Mouse (Mus musculus) limb, embryonic 13.5 days (tissue): Measurements from ENCODE around the gene Vwa7. TPM values are rescaled to one million over a fixed set of nuclear protein-coding genes. Genes with fewer than 3 reads are reported as not detected.

Experiments used
- ATAC-seq: fragments of 200-750 bp; cut with Nextera tagmentation; 2 replicates; pipeline ENCODE4 v1.8.0; 2017; ENCODE audit warnings: low read depth, moderate number of reproducible peaks, moderate TSS enrichment; ENCODE audit not compliant: low FRiP score
- H3K27ac ChIP-seq: fragments of 300-500 bp; sonication (generic); 2 replicates; pipeline ENCODE4 v1.5.1; 2015; ENCODE audit warnings: inconsistent platforms, mild to moderate bottlenecking, moderate library complexity
- H3K27me3 ChIP-seq: fragments of 300-500 bp; sonication (generic); 2 replicates; pipeline ENCODE4 v1.6.1; 2015; ENCODE audit warnings: mild to moderate bottlenecking, inconsistent platforms
- H3K36me3 ChIP-seq: fragments of 300-500 bp; sonication (generic); 2 replicates; pipeline ENCODE4 v1.6.1; 2015; ENCODE audit warnings: inconsistent platforms, mild to moderate bottlenecking, moderate library complexity
- H3K4me1 ChIP-seq: fragments of 300-500 bp; sonication (generic); 2 replicates; pipeline ENCODE4 v1.6.1; 2015; ENCODE audit warnings: inconsistent platforms
- H3K4me2 ChIP-seq: fragments of 300-500 bp; sonication (generic); replicated peaks from 2 replicates; pipeline ENCODE4 v1.6.1; 2015; ENCODE audit warnings: inconsistent platforms, mild to moderate bottlenecking, moderate library complexity
- H3K4me3 ChIP-seq: fragments of 300-500 bp; sonication (generic); 2 replicates; pipeline ENCODE4 v1.5.1; 2015; ENCODE audit warnings: moderate library complexity, mild to moderate bottlenecking, inconsistent platforms
- H3K9ac ChIP-seq: fragments of 300-500 bp; sonication (generic); 2 replicates; pipeline ENCODE4 v1.6.1; 2015; ENCODE audit warnings: mild to moderate bottlenecking, inconsistent platforms
- H3K9me3 ChIP-seq: fragments of 300-500 bp; sonication (generic); 2 replicates; pipeline ENCODE4 v1.6.1; 2016; ENCODE audit warnings: inconsistent platforms
- WGBS: fragments of 180-500 bp; shearing (Covaris S2); methylation state at CpG from one replicate; pipeline ENCODE4 v1.1.7; 2015; 5-methylcytosine and 5-hydroxymethylcytosine counted together
- polyA plus RNA-seq: library from polyadenylated mRNA; unstranded; fragments of >200 nt; fragmentation: Nextera tagmentation; extraction: Ambion mirVana; gene quantifications from 2 replicates; pipeline ENCODE4 v1.2.1, GENCODE M21; 2015

The Vwa7 gene
- polyA plus RNA-seq, 1 experiment from 2014 or later: 0.17 TPM

- H3K4me3 ChIP-seq: peak overlapping the region; percentile 68
- no peaks in the 10 kb centered on the region for H3K27me3 ChIP-seq
- peaks cover 40% of the 10 kb centered on the region for H3K4me1 ChIP-seq
- no peak; the same call in 1 of the 2 replicates for ATAC-seq
- H3K4me2 ChIP-seq: peak overlapping the region; percentile 90
- peaks cover 43% of the 10 kb centered on the region for H3K36me3 ChIP-seq
- peak overlapping the region; percentile 98 for H3K27ac ChIP-seq
- 1% methylated on average over 21 of the region's 21 CpGs for WGBS
- H3K9me3 ChIP-seq: no peaks in the 10 kb centered on the region
- peak overlapping the region; percentile 86 for H3K9ac ChIP-seq
Observed at GRCm38 (mm10) chr17:35051156-35052086, 35.0 kb downstream of the Vwa7 start.

GRCm38 (mm10) chr17:35052271-35052798 lies 36.0 kb downstream of the Vwa7 start:
- peaks cover 34% of the 10 kb centered on the region for H3K4me1 ChIP-seq
- ATAC-seq: no peak
- 87% methylated on average over 12 of the region's 12 CpGs for WGBS

GRCm38 (mm10) chr17:35055691-35056495 lies 39.5 kb downstream of the Vwa7 start:
- WGBS: 92% methylated on average over 7 of the region's 7 CpGs
- no peak overlapping the region for H3K4me3 ChIP-seq
- no peak overlapping the region for H3K4me2 ChIP-seq

More at GRCm38 (mm10) chr17:35052271-35052798, 36.0 kb downstream of the Vwa7 start:
- Histone ChIP-seq H3K4me2 (peak overlapping the region; percentile 90), H3K27ac (peak overlapping the region; percentile 98), H3K9me3 (no peaks in the 10 kb centered on the region), H3K4me3 (peak overlapping the region; percentile 68), H3K27me3 (no peaks in the 10 kb centered on the region), H3K36me3 (peaks cover 51% of the 10 kb centered on the region), H3K9ac (peak overlapping the region; percentile 86)

GRCm38 (mm10) chr17:35057090-35057489 lies 40.7 kb downstream of the Vwa7 start:
- Histone ChIP-seq H3K9me3 (no peaks in the 10 kb centered on the region), H3K9ac (no peak overlapping the region), H3K27ac (no peak overlapping the region), H3K36me3 (peaks cover 77% of the 10 kb centered on the region), H3K4me3 (no peak overlapping the region), H3K27me3 (0 out of 2 replicates have a peak, but pooled peaks cover 4% of the 10 kb centered on the region), H3K4me2 (no peak overlapping the region), H3K4me1 (peaks cover 29% of the 10 kb centered on the region)
- WGBS: 82% methylated on average over 3 of the region's 3 CpGs
- no peak for ATAC-seq

More at GRCm38 (mm10) chr17:35055691-35056495, 39.5 kb downstream of the Vwa7 start:
- Histone ChIP-seq H3K27me3 (no peaks in the 10 kb centered on the region), H3K9ac (no peak overlapping the region), H3K36me3 (peaks cover 68% of the 10 kb centered on the region), H3K4me1 (peaks cover 25% of the 10 kb centered on the region), H3K27ac (no peak overlapping the region), H3K9me3 (no peaks in the 10 kb centered on the region)
- no peak for ATAC-seq

DNA sequence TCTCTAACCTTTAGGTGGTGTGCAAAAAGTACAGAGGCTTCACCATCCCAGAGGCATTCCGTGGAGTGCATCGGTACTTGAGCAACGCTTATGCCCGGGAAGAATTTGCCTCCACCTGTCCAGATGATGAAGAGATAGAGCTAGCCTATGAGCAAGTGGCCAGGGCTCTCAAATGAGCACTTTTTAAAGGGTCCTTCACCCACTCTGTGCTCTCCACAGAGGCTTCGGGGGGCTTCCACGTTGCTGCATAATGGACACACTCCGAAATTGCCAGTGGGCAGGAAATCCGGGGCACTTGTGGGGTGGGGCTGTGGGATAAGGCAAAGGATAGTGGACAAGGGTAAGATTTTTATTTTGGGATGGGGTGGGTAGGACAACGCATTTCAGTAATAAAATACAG lies 41.9 kb downstream of the Vwa7 start:
- Histone ChIP-seq H3K4me2 (peak overlapping the region; percentile 99), H3K9me3 (no peaks in the 10 kb centered on the region), H3K4me1 (peaks cover 25% of the 10 kb centered on the region), H3K36me3 (peaks cover 77% of the 10 kb centered on the region), H3K27ac (no peak overlapping the region), H3K4me3 (peak overlapping the region; percentile 64), H3K9ac (no peak overlapping the region), H3K27me3 (peaks cover 9% of the 10 kb centered on the region)
- ATAC-seq: no peak
- 66% methylated on average over 9 of the region's 9 CpGs for WGBS

GRCm38 (mm10) chr17:35058911-35059892 lies 42.8 kb downstream of the Vwa7 start, which contains the start of gene Ddah2:
TSS of gene Ddah2 (plus strand) at chr17:35059035.
- H3K4me2 ChIP-seq: peak within 1 kb of the TSS; percentile 99
- peaks cover 28% of the 10 kb centered on the region for H3K4me1 ChIP-seq
- H3K9me3 ChIP-seq: no peaks in the 10 kb centered on the region
- peak within 1 kb of the TSS; percentile 80 for H3K9ac ChIP-seq
- WGBS: under 1% methylated on average over 57 of the region's 57 CpGs
- H3K4me3 ChIP-seq: peak within 1 kb of the TSS; percentile 64
- H3K27ac ChIP-seq: peak within 1 kb of the TSS; percentile 92
- H3K27me3 ChIP-seq: peaks cover 18% of the 10 kb centered on the region
- ATAC-seq: peak; percentile 91
- peaks cover 73% of the 10 kb centered on the region for H3K36me3 ChIP-seq

DNA sequence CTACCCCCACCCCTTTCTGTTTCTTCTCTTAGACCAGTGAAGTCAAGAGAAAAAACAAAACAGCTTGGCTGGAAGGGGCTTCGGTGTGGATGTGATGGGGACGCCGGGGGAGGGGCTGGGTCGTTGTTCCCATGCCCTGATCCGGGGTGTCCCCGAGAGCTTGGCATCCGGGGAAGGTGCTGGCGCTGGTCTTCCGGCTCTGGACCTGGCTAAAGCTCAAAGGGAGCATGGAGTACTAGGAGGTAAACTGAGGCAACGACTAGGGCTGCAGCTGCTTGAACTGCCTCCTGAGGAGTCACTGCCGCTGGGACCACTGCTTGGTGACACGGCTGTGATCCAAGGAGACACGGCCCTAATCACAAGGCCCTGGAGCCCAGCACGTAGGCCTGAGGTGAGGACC lies 43.7 kb downstream of the Vwa7 start:
- peak overlapping the region; percentile 64 for H3K4me3 ChIP-seq
- H3K4me2 ChIP-seq: peak overlapping the region; percentile 99
- H3K9ac ChIP-seq: peak overlapping the region; percentile 80
- H3K27me3 ChIP-seq: peaks cover 27% of the 10 kb centered on the region
- H3K4me1 ChIP-seq: peaks cover 36% of the 10 kb centered on the region
- H3K27ac ChIP-seq: peak overlapping the region; percentile 92; the same call in 1 of the 2 replicates
- no peaks in the 10 kb centered on the region for H3K9me3 ChIP-seq
- ATAC-seq: no peak
- H3K36me3 ChIP-seq: peaks cover 65% of the 10 kb centered on the region
- 24% methylated on average over 14 of the region's 14 CpGs for WGBS

GRCm38 (mm10) chr17:35060737-35061297 lies 44.4 kb downstream of the Vwa7 start:
- Histone ChIP-seq H3K9me3 (no peaks in the 10 kb centered on the region), H3K4me3 (peak overlapping the region; percentile 64), H3K27ac (no peak overlapping the region), H3K4me2 (peak overlapping the region; percentile 99), H3K9ac (peak overlapping the region; percentile 80), H3K36me3 (peaks cover 58% of the 10 kb centered on the region), H3K4me1 (peaks cover 43% of the 10 kb centered on the region), H3K27me3 (peaks cover 34% of the 10 kb centered on the region)
- no peak for ATAC-seq
- WGBS: 64% methylated on average over 22 of the region's 22 CpGs

DNA sequence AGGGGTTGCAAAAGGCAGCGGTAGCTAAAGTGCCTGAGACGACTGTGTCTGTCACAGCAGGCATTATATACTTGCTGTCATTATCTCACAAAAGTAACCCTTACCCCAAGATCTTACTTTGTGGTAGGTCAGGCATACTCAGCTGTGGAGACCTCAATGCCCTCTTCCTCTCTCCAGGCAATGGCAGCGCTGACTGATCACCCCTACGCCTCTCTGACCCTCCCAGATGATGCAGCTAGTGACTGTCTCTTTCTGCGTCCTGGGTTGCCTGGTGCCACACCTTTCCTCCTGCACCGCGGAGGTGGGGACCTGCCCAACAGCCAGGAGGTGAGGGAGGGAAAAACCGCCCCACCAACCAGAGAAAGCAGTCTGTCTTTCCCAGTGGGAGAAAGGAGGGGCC lies 44.9 kb downstream of the Vwa7 start:
- peak overlapping the region; percentile 64; the same call in 1 of the 2 replicates for H3K4me3 ChIP-seq
- H3K27ac ChIP-seq: no peak overlapping the region
- H3K4me1 ChIP-seq: peaks cover 43% of the 10 kb centered on the region
- H3K9me3 ChIP-seq: no peaks in the 10 kb centered on the region
- peak overlapping the region; percentile 80; the same call in 1 of the 2 replicates for H3K9ac ChIP-seq
- 79% methylated on average over 8 of the region's 8 CpGs for WGBS
- no peak for ATAC-seq
- H3K36me3 ChIP-seq: peaks cover 53% of the 10 kb centered on the region
- peaks cover 39% of the 10 kb centered on the region for H3K27me3 ChIP-seq
- H3K4me2 ChIP-seq: peak overlapping the region; percentile 99; the same call in 1 of the 2 replicates

DNA sequence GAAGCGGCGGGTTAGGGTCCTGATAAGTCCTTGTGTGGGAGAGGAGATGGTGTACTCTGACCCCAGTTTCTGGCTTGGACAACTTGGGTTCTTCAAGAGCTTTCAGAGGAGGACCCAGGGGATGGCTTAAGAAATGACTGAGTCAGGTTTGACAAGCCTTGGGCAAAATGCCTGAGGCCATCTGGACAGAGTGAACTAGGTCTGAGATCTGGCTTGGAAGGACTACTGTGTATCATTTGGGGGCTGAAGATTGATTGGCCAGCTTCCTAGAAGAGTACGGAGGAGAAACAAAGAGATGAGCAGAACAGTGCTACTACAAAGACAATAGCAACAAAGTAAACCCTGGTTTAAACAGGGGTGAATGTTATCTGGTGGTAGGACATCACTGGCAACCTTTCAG lies 47.1 kb downstream of the Vwa7 start:
- no peaks in the 10 kb centered on the region for H3K9me3 ChIP-seq
- no peak overlapping the region for H3K4me3 ChIP-seq
- no peak overlapping the region for H3K9ac ChIP-seq
- H3K27me3 ChIP-seq: peaks cover 61% of the 10 kb centered on the region
- peaks cover 40% of the 10 kb centered on the region for H3K4me1 ChIP-seq
- ATAC-seq: no peak
- no peak overlapping the region for H3K4me2 ChIP-seq
- no peak overlapping the region for H3K27ac ChIP-seq
- WGBS: 92% methylated on average over 3 of the region's 3 CpGs
- H3K36me3 ChIP-seq: peaks cover 33% of the 10 kb centered on the region
